Mouse (Mus musculus): ENCODE measurements around the gene 2310033P09Rik.

DNA sequence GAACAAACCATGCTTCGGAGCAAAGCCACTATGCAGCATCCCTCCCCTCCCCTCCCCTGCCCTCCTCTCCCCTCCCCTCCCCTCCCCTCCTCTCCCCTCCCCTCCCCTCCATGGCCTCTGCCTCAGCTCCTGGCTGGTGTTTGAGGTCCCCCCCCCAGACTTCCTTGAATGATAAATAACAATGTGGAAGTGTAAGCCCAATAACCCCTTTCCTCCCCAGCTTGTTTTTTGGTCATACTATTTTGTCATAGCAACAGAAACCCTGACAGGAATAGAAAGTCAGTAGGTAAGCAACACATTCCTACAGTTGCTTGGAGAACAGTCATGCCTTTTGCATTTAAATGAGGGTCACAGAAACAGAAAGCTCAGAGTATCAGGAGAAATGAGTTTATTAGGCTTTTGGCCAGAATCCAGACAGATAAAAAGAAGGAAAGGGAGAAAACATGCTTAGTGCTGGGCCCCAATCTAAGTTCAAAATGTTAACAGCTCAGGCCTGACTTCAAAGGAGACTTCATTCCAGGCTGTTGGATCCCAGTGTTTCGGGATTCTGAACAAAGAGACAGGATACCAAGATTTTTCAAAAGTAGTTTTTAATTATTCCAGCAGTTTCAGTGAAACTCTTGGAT lies 42.4 kb upstream of the 2310033P09Rik start:
- TF ChIP-seq CTCF (IDR thresholded peaks at IDR 0.05; ENCODE audit: extremely low read depth, insufficient read length, insufficient replicate concordance, low read depth, low read length) = no peak
- TF ChIP-seq POLR2A (IDR thresholded peaks at IDR 0.05; ENCODE audit: low read depth, low read length) = no peak
